ENCODE assay signal across 8 mouse cellular contexts in genomic region chr14:103718836-103719575, GRCm38 (mm10).
A peak's percentile ranks its signal among the peaks of the same experiment; 100 is the strongest.
DNase-seq lines count a peak whose midpoint lies in the region; ATAC-seq and TF ChIP-seq lines count a peak whose summit lies in the region.

No protein-coding gene starts in this region.

- H3K9ac ChIP-seq in lung, embryonic 15.5 days: peak overlapping the region; percentile 23; the same call in 1 of the 2 replicates

- 18% methylated on average over 15 of the region's 15 CpGs for WGBS in hindbrain, embryonic 10.5 days
- WGBS in lung, embryonic 15.5 days: 15% methylated on average over 15 of the region's 15 CpGs
- 10% methylated on average over 15 of the region's 15 CpGs for WGBS in thymus, adult 2 months

- TF ChIP-seq POLR2A in thymus, adult 2 months (IDR thresholded peaks at IDR 0.05; ENCODE audit: control insufficient read depth, extremely low read depth, insufficient read depth, low read length, poor library complexity): no peak

- peak overlapping the region; percentile 30 for H3K4me3 ChIP-seq in hindbrain, embryonic 10.5 days
- H3K4me3 ChIP-seq in lung, embryonic 15.5 days: peak overlapping the region; percentile 4; the same call in 1 of the 2 replicates
- H3K4me3 ChIP-seq in thymus, adult 2 months (ENCODE audit: control insufficient read depth, insufficient read depth, low read length): peak overlapping the region; percentile 19

- H3K9me3 ChIP-seq in hindbrain, embryonic 10.5 days: no peaks in the 10 kb centered on the region
- H3K9me3 ChIP-seq in lung, embryonic 15.5 days: no peaks in the 10 kb centered on the region

- peak overlapping the region; percentile 91 for H3K27ac ChIP-seq in hindbrain, embryonic 10.5 days
- peak overlapping the region; percentile 74 for H3K27ac ChIP-seq in lung, embryonic 15.5 days
- no peak overlapping the region for H3K27ac ChIP-seq in thymus, adult 2 months (ENCODE audit: control insufficient read depth, insufficient read depth, low read length)

- peak overlapping the region; percentile 54 for H3K4me2 ChIP-seq in lung, embryonic 15.5 days

- no peak for TF ChIP-seq CTCF in thymus, adult 2 months (IDR thresholded peaks at IDR 0.05; ENCODE audit: borderline replicate concordance, control insufficient read depth, extremely low read depth, insufficient read depth, low read length, poor library complexity)

- peaks cover 23% of the 10 kb centered on the region for H3K4me1 ChIP-seq in hindbrain, embryonic 10.5 days (replicated peaks)
- peaks cover 6% of the 10 kb centered on the region; the same call in 1 of the 2 replicates for H3K4me1 ChIP-seq in lung, embryonic 15.5 days
- peaks cover 3% of the 10 kb centered on the region; the same call in 1 of the 2 replicates for H3K4me1 ChIP-seq in thymus, adult 2 months (replicated peaks; ENCODE audit: control insufficient read depth, insufficient read depth, low read length)

- no peaks in the 10 kb centered on the region for H3K27me3 ChIP-seq in hindbrain, embryonic 10.5 days (ENCODE audit: insufficient read depth, poor library complexity, severe bottlenecking)
- no peaks in the 10 kb centered on the region for H3K27me3 ChIP-seq in lung, embryonic 15.5 days
- H3K27me3 ChIP-seq in thymus, adult 2 months (ENCODE audit: control insufficient read depth, insufficient read depth, low read length): no peaks in the 10 kb centered on the region

- ATAC-seq in frontal cortex, adult (ENCODE audit: low TSS enrichment): peak; percentile 87
- peak; percentile 63; the same call in 1 of the 2 replicates for ATAC-seq in lung, embryonic 15.5 days (ENCODE audit: borderline replicate concordance, extremely low read depth, low FRiP score, low TSS enrichment)

- H3K36me3 ChIP-seq in hindbrain, embryonic 10.5 days: no peaks in the 10 kb centered on the region
- no peaks in the 10 kb centered on the region for H3K36me3 ChIP-seq in lung, embryonic 15.5 days
- no peaks in the 10 kb centered on the region for H3K36me3 ChIP-seq in thymus, adult 2 months (ENCODE audit: control insufficient read depth, insufficient read depth, low read length)

- peak; percentile 87 for DNase-seq in Muller cell, postnatal 12 days (ENCODE audit: inconsistent ontology term)
- peak; percentile 55 for DNase-seq in cerebellum, adult 9-11 months
- DNase-seq in hindbrain, embryonic 10.5 days (ENCODE audit: low spot score): peak; percentile 88
- peak; percentile 94 for DNase-seq in layer of hippocampus, adult 9-10 months (ENCODE audit: low spot score)
- peak; percentile 16 for DNase-seq in ovary, adult 18-20 months (ENCODE audit: low spot score)
- peak; percentile 83 for DNase-seq in thymus, adult 2 months

Comparison
In these comparisons a context has a peak if more than half of its experiments do, and no peak if none do; other contexts are left out.
1. DNase-seq: peak in every context shown above with its lines; median percentile 94 in layer of hippocampus, adult 9-10 months; 88 in hindbrain, embryonic 10.5 days; 87 in Muller cell, postnatal 12 days; 83 in thymus, adult 2 months; 55 in cerebellum, adult 9-11 months; 16 in ovary, adult 18-20 months.